Mouse (Mus musculus): ENCODE measurements around the gene Kpna2. TPM values are rescaled to one million over a fixed set of nuclear protein-coding genes. Genes with fewer than 3 reads are reported as not detected.
A peak's percentile ranks its signal among the peaks of the same experiment; 100 is the strongest.
"Not testable (repeated sequence)": the region's sequence is repeated elsewhere in the genome, so short reads cannot be mapped to it uniquely, and the experiment has no call there.

The Kpna2 gene
- total RNA-seq, 2 experiments from 2014 or later: 27.9 to 28.7 TPM

DNA sequence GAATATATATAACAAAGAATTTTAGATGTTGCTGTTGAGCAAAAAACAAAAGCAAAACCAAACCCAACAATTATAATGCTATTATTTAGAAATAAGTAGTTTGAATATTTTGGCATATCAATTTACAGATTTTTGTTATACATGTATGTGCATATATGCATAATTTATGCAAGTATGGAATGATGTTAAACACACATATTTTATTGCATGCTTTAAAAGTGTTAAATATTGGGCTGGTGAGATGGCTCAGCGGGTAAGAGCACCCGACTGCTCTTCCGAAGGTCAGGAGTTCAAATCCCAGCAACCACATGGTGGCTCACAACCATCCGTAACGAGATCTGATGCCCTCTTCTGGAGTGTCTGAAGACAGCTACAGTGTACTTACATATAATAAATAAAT lies 20.4 kb upstream of the Kpna2 start:
- not testable (repeated sequence) for DNase-seq (ENCODE audit: low spot score in 2 of 2)

DNA sequence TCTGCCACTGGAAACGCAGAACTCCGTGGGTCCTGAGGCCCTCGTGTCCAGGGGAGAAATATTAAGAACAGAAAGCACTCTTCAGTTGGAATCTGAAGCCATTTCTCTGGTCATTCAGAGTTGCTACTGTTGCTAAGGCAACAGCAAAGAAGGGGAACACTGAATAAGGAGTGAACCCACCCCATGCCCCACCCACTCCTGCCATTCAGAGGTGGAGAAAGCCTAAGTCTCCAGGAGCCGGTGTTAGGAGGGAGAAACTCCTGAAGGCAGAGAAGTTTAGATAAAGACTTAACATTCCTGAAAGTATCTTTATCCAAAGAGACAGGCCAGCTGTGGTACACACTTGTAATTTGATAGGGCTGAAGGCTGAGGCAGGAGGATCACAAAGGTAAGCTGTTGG lies 20.0 kb upstream of the Kpna2 start:
- no peak for DNase-seq (ENCODE audit: low spot score in 2 of 2)

DNA sequence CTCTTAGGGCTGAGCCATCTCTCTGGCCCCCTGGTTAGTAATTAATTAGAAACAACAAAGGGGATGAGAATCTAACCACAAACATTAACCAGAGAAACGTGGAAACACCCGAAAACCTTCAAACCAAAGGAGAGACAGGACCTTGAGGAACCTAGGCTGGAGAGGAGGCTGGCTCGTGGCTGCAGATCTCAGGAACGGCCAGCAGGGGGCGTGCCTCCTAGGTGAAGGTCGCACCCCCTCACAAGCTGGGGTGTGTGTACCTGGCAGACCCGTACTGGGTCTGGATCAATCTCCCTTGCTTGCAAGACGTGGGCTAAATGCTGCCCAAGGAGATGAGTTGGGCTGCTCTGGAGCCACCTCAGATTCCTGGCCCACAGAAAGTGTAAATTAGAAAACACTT lies 19.3 kb upstream of the Kpna2 start:
- DNase-seq (ENCODE audit: low spot score in 2 of 2): no peak

DNA sequence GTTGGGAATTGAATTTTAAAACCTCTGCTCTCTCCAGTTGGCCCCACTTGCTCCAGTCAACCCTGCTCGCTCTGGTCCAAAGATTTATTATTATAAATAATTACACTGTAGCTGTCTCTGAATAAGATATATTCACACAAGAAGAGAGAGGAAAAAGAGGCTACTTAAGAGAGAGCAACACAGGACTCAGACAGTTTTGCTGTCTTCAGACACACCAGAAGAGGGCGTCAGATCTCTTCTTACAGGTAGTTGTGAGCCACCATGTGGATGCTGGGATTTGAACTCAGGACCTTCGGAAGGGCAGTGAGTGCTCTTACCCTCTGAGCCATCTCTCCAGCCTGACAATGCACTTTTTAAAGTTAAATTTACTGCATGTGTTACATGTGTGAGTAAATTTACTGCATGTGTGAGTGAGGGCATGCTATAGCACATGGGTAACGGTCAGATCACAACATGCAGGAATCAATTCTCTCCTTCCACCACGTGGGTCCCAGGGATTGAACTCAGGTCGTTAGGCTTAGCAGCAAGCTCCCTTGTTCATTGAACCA lies 18.1 kb upstream of the Kpna2 start:
- DNase-seq (ENCODE audit: low spot score in 2 of 2): no peak

DNA sequence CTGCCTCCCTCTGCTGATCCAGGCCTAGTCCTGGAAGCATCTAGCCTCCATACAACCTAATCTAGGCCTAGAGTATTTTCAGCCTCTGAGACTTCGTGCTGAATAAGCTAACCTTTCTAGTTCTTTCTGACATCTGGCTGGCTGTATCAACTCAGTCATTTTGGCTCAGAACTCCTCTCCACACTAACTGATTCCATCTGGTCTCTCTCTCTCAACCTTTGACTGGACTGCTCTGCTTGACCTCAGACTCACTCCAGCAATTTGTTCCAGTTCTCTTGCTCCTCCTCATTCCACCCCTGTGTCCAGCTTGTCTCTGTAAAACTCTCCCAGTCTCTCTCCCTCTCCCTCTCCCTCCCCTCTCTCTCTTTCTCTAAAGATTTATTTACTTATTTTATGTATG lies 17.6 kb upstream of the Kpna2 start:
- DNase-seq (ENCODE audit: low spot score in 2 of 2): no peak

DNA sequence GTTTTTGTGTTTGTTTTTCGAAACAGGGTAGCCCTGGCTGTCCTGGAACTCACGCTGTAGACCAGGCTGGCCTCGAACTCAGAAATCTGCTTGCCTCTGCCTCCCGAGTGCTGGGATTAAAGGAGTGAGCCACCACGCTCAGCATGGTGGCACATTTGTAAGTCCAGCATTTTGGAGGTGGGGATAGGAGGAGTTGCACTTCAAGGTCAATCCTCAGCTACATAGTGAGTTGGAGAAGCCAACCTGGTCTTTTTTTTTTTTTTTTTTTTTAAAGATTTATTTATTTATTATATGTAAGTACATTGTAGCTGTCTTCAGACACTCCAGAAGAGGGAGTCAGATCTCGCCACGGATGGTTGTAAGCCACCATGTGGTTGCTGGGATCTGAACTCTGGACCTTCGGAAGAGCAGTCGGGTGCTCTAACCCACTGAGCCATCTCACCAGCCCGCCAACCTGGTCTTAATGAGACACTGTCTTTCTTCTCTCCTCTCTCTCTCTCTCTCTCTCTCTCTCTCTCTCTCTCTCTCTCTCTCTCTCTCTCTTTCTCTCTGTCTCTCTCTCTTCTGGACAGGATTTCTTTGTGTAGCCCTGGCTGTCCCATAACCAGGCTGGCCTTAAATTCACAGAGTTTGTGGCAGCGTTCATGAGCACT lies 16.3 kb upstream of the Kpna2 start:
- DNase-seq (ENCODE audit: low spot score in 2 of 2): not testable (repeated sequence)

DNA sequence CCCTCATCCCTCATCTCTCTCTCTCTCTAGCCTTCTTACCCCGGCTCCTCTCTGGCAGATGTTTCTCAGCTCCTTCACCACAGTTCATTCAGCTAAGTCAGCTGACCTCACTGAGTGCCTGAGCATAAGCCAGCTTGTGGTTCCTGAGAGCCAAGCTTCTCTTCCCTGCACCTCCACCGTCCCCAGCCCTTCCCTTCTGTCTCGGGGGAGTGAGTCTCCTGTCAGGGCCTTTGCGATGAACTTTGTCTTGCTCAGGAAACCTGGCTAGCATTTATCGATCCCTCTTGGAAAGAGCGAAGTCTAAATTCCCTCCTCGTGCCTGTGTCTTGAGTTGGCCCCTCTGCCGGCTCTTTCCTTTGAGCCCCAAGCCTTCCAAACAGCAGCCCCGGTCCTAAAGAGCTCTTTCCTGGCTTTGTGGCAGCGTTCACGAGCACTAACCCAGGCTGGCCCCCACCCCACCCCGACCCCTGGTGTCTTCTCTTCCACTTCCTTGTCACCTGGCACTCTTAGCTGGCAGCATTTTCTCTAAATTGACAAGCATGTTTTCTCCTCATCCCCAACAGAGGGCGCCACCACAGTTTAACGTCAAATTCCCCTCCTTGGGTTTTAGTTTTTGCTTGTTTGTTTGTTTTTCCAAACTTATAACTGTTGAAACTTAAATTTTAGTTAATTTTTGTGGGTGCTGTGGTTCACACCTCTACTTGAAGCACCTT lies 15.4 kb upstream of the Kpna2 start:
- DNase-seq (ENCODE audit: low spot score in 2 of 2): no peak

DNA sequence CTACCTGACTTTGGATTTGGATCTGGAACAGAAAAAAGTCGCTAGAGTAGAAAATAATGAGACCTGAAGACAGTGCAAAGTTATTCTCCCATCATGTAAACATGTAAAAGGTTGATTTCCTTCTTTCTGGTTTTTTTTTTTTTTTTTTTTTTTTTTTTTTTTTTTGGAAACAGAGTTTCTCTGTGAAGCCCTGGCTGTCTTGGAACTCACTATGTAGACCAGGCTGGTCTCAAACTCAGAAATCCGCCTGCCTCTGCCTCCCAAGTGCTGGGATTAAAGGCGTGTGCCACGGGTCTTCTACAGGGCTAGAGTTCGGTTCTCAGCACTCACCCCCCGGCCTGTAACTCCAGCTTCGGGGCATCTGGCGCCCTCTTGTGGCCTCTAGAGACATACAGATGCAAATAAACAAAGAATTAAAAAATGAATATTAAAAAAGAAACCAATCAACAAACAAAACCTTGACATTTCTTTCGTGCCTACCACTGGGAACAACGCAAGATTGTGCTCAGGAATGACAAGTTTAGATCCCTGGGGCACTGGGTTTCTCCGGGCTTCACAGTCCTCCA lies 14.8 kb upstream of the Kpna2 start:
- DNase-seq (ENCODE audit: low spot score in 2 of 2): no peak

DNA sequence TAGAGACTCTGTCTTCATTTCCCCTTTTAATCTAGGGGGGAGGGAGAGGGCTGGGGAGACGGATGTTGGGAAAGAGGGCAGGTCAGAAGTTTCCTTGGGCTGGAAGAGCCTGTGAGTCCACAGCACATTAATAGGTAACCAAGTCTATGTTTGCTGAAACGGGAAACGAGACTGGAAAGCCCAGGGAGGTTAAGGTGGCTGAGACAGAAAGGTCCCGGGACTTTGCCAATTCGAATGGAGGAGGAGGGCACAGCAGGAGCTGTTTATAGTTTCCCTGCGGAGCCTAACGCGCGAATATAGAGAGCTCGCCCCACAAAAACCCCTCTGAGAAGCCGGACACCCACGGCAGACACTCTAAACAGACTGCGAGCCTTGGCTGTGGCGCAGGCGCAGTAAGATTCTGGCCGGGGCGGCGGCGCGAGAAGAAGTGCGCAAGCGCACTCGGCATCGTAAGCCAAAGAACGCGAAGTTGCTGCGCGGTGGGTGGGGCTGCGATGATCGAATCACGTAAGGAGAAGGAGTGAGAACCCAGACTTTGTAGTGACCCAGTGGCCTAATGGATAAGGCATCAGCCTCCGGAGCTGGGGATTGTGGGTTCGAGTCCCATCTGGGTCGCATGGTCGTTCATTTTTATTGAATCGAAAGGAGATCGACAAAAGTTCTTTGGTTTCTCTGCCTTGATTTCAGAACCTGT lies 13.1 kb upstream of the Kpna2 start:
- DNase-seq (ENCODE audit: low spot score in 2 of 2): peak; percentile 99 to 100

DNA sequence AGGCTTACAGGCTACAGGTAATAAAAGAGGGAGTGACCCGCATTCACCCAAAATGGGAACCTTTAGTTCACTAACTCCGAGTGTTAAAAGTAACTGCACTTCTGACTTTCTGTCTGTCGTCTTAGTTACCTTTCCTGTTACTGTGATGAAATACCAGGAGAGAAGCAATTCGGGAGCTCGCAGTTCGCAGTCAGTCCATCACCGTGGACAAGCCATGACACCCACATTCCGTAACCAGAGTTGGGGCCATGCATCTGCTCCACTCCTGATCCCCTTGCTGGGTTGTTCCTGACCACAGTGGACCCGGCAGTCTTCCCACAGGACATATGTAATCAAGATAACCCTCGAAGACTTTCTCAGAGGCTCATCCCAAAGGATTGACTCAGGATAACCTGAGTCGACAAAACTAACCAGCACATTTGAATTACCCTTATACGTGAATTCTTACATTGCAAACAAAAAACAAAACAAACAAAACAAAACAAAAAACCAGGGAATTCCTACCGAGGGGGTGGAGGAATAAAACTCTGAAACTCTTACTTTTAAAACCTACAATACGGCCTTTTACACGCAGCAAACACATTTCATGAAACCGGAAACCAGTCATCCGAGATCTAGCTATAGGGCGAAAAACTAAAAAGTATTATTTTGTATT lies 12.5 kb upstream of the Kpna2 start:
- no peak for DNase-seq (ENCODE audit: low spot score in 2 of 2)

DNA sequence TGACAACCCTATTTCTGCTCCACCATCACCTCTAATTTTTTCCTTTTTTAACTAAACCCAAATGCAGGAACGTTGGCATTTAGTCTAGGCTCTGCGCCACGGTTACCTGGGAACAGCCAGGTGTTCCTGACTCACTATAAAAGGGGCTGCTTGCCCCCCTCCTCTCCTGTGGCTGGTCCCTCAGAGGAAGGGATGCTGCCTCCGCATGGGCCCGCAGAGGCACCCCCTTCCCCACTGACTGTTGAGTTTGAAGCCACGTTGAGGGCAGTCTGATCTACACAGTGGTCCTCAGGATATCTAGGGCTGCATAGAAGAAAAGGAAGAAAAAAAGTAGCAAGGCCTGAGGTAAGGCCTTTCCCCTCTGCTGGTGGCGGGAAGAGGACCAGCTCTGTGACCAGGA lies 11.8 kb upstream of the Kpna2 start:
- no peak for DNase-seq (ENCODE audit: low spot score in 2 of 2)

DNA sequence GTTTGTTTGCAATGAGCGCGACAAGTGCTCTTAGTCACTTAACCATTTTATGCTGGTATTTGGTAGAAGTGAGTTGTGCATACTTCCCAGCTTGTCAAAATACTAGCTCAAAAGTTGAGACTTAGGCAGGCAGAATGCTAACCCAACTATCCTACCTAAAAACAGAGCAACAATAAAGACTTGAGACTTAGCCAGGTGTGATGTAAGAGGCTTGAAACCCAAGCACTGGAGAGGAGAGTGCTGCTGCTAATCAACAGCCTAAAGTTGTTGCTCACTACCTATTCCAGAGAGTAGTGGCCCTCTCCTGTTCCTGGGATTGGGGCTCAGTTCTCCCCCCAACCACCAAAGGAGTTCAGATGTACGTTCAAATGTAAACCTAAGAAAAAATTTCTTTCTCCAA lies 11.1 kb upstream of the Kpna2 start:
- DNase-seq (ENCODE audit: low spot score in 2 of 2): no peak

DNA sequence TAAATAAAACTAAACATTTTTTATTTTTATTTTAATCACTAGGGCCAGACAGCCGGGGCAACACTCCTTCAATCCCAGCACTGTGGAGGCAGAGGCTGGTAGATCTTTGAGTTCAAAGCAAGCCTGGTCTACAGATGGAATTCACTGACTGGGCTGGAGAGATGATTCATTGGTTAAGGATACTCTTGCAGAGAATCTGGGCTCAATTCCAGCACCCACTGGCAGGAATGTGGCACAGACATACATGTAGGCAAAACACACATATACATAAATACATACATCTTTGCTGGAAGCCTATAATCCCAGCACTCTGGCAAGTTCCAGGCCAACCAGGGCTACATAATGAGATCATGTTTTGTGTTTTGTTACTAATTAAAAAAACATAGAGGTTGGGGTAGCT lies 6.2 kb upstream of the Kpna2 start:
- DNase-seq (ENCODE audit: low spot score in 2 of 2): no peak

DNA sequence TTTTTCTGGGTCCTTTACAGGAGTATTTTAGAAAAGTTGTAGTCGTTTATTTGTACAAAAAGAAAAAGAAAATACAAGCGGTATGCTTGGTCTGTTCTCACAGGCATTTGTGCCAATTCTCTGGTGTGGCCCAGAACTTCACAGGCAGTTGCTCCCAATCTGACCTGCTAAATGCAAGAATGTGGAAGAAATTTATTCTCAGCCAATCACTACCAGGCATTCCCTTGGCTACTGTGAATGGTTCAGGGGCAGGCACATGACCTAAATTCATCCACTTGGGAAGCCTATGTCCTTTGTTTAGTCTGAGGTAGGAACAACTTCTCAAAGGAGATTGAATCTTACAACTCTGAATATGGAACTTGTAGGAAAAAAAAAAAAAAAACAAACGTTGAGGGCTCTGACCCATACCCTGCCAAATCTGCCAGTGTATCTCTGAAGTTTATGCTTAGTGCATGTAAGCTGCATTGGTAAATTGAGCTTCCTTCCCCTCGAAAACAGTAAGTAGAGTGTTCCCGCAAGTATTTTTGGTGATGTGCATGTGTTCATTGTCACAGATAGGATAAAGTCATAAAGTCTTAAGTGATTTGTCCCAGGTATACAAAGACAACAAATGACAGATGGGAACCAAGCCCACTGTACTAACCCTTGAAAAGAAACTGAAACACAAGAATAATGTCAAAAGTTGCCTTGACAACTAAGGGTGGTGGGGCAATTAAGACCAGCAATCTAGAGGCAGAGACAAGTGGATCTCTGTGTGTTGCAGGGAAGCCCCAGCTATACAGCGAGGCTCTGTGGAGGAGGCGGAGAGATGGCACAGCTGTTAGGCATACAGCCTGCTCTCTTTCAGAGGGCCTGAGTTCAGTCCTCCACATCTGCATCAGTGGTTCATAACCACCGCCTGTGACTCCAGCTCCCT lies 2.7 kb upstream of the Kpna2 start:
- DNase-seq (ENCODE audit: low spot score in 2 of 2): no peak

DNA sequence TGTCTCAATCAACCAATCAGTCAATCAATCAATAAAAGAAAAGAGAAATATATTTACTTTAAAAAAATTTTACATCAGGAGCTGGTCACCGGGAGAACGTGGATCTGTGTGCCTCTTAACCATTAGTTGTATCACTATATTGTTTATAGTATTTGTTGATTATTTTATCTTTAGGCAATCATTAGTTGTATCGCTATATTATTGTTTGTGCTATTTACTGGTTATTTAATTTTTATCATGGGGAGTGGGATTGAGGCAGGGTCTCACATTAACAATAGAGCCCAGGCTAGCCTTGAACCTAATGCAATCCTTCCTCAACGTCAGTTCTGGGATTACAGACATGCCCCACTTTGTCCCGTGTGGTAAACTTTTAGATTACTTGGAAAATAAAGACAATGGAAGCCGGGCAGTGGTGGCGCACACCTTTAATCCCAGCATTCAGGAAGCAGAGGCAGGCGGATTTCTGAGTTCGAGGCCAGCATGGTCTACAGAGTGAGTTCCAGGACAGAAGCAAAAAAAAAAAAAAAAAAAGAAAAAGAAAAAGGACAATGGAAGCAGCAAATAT lies 690 bp upstream of the Kpna2 start:
- no peak for DNase-seq (ENCODE audit: low spot score in 2 of 2)

DNA sequence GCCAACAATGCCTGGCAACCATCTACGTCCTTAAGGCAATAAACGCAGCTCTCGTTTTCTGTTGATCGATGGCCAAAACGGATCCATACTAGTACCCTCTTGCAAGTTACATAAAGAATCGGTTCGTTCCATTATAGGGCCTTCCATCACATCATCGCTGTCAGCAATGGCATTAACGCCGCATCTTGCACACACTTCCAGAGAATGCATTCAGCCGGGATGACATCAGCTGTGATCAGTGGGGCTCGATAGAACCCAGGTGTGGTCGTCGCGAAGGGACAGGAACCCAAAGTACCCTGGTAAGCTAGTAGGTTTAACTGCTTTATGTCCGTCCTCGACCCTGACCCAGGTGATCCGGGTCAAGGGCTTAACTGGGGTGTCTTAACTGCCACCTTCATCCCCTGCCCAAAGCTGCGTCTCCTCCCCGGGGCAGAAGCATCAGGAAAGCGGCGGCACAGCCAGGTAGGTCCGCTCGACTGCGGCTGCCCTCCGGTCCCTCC lies 640 bp downstream of the Kpna2 start:
- DNase-seq (ENCODE audit: low spot score in 2 of 2): peak in 1 of 2 experiments; percentile 31

DNA sequence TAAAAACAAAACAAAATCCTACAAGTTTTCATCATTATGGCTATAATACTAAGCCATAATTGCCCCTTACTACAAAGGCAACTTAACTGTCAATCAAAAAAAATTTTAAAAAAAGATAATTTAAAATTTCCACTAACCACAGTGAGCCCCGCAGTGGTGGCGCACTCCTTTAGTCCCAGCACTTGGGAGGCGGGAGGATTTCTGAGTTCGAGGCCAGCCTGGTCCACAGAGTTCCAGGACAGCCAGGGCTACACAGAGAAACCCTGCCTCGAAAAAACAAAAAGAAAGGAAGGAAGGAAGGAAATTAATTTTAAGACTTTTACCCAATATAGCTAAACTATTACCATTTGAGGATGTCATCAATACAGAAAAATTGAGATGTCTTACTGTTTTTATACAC lies 1.4 kb downstream of the Kpna2 start:
- no peak for DNase-seq (ENCODE audit: low spot score in 2 of 2)

DNA sequence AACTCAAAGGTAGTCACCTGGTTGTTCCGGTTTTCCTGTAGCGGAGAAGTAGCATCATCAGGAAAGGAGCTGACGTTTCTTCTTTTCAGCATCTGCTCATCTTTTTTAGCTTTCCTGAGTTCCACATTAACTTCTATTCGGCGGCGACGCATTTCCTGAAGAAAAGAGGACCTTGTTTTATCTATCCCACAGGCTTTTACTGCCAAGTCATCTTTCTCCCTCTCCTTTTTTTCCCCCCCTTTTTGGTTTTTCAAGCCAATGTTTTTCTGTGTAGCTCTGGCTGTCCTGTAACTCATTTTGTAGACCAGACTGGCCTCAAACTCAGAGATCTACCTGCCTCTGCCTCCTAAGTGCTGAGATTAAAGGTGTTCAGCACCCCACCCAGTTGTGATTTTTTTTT lies 2.8 kb downstream of the Kpna2 start:
- not testable (repeated sequence) for DNase-seq (ENCODE audit: low spot score in 2 of 2)

DNA sequence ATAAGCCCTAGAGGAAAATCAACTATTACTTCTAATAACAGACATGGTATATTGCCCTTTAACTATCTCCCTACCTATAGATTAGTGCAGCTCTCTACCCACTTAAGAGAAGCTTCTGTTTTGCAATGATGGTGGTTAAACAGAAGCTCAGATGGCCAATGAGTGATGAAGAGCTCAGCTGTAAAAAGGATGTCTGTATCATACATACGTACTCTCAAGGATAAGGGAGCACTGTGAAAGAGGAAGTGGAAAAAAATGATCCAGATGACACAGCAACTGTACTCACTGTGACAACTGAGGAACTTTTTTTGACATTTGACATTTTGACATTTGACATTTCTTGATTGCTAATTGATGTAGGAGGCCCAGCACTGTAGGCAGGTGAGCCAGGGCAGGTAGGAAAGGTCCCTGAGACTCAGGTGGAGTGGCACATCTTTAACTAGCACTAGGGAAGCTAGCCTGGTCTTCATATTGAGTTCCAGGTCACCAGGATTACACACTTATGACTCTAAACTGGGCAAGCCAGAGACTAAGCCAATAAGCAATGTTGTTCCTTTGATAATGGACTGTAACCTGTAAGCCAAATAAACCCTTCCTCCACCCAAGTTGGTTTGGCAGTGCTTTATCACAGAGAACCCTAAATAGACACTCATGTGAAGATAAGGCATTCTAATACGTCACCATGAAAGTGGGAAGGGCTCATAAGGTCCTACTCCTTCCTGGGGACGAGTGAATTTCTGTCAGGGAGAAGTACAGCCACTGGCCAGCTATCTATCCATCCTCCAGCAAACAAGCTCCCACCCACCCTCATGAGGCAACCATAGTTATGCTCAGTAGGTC lies 4.9 kb downstream of the Kpna2 start:
- DNase-seq (ENCODE audit: low spot score in 2 of 2): no peak

Data from layer of hippocampus, postnatal 14 days (tissue).